Mouse (Mus musculus) ovary, adult 10 weeks (tissue): ENCODE data around the gene Gm47841. TPM values are rescaled to one million over a fixed set of nuclear protein-coding genes. Genes with fewer than 3 reads are reported as not detected.

Source experiments
- polyA plus RNA-seq: library from polyadenylated mRNA; stranded (reverse); fragments of 350-450 nt; fragmentation: Illumina TruSeq; extraction: RNeasy Lipid Tissue Mini Kit (QIAGEN cat#74804); gene quantifications from one replicate; pipeline ENCODE4 v1.2.3, GENCODE M21; 2014

Gene Gm47841
- polyA plus RNA-seq = not detected

GRCm38 (mm10) chr15:101047194-101047555, at the start of gene Gm47841:
Gm47841 (minus strand) TSS chr15:101047397.

DNA sequence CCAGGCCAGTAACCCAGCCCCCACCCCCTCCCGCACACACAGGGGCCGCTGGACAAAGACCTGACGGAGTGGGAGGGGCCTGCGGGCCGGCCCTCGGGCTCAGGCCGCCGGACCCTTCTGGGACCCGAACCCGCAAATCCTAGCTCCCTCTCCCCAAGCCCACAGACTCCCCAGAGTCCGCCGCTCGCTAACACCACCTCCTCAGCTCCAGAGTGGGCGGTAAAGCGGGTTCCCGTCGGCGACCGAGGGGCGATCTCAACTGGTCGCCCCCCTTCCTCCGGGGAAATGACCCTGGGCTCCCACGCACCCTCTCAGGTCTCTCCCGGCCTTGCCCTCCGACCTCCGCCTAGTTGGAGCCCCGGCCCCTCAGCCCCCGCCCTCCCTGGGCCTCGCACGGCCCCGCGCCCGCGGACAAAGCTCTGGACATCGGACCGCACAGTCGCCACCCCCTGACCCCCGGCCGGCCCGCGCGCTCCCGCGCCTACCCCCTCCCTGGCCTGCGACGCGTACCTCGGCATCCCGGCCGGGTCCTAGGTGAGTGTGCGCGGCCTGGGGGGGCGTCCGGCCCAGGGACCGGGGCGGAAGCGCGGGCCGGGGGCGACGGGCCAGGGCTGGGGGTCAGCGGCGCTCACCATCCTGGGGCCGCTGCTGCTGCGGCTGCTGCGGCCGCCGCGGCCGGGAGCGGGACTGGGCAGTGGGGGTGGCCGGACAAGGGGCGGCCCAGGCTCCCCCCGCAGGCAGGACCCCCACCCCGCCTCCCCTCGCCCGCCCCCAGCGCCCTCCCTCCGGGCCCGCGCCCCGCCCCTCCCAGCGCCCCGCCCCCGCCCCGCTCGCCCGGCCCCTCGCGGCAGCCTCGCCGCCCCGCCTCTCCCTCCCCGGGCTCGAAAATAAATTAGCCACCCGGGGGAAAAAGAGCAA, 30.9 kb upstream of the Gm47841 start, which contains the start of gene Fignl2:
Gene Fignl2, minus strand, starts transcription at position 755 of the 918 bp plus-strand sequence.

Other genes with a start within 250 kb of the Gm47841 start
- gene Scn8a, start 177.5 kb downstream of the Gm47841 start, polyA plus RNA-seq = 2.0 TPM
- gene Fignl2, start 31.2 kb upstream of the Gm47841 start, polyA plus RNA-seq = 1.1 TPM
- gene Ankrd33, start 68.4 kb upstream of the Gm47841 start, polyA plus RNA-seq = not detected
- gene Acvrl1, start 81.1 kb upstream of the Gm47841 start, polyA plus RNA-seq = 1.4 TPM
- 8.6 TPM for gene Acvr1b, start 126.7 kb upstream of the Gm47841 start, polyA plus RNA-seq
- gene Grasp, start 176.8 kb upstream of the Gm47841 start, polyA plus RNA-seq = 0.60 TPM
- gene Nr4a1, start 206.9 kb upstream of the Gm47841 start, polyA plus RNA-seq = 2.3 TPM
- gene Atg101, start 236.9 kb upstream of the Gm47841 start, polyA plus RNA-seq = not detected
- gene 6030408B16Rik, start 245.8 kb upstream of the Gm47841 start, polyA plus RNA-seq = 1.1 TPM